Mouse (Mus musculus): ENCODE data around the gene C530008M17Rik.
A peak's percentile ranks its signal among the peaks of the same experiment; 100 is the strongest.

The C530008M17Rik gene

DNA sequence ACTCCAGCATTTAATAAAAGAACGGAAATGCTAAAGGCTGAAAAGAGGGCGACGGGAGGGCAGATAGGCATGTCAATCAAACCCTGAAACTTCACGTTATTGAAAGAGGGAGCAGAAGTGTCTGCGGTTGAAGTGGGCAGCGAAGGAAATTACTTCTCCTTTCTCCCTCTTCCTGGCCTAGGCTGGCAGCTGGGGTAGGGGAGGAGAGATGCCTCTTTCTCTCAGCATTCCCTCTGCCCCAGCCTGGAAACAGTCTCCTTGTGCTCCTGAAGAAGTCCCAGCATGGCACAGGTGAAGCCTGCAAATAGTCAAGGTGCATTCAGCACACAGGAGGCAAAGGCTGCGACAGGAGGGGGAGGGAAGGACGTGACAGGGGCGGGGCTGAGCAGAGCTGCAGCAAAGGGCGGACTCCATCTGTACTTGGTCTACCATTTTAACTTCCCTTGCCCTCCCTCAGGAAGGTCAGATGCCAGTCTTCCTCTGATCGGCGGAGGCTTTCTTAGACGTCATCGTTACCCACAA is 122.8 kb downstream of the C530008M17Rik start:
- DNase-seq, result no peak

DNA sequence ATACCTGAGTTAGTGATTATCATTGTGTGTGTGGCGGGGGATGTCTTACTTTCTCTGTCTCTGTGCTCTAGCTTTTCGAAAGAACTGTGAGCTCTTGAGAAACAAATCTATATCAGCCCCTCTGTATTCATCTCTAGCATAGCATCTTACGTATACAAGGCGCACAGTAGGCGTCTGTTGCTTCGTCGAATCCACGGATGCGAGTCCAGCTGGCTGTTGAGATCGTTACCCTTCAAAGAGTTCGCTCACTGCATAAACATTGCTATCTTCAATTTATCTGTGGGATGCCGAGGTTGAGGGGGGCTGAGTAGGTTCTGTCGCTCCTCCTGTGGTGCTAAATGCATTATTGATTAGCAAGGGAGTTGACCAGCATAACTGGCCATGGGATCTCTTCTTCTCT is 125.6 kb downstream of the C530008M17Rik start:
- no peak for DNase-seq

DNA sequence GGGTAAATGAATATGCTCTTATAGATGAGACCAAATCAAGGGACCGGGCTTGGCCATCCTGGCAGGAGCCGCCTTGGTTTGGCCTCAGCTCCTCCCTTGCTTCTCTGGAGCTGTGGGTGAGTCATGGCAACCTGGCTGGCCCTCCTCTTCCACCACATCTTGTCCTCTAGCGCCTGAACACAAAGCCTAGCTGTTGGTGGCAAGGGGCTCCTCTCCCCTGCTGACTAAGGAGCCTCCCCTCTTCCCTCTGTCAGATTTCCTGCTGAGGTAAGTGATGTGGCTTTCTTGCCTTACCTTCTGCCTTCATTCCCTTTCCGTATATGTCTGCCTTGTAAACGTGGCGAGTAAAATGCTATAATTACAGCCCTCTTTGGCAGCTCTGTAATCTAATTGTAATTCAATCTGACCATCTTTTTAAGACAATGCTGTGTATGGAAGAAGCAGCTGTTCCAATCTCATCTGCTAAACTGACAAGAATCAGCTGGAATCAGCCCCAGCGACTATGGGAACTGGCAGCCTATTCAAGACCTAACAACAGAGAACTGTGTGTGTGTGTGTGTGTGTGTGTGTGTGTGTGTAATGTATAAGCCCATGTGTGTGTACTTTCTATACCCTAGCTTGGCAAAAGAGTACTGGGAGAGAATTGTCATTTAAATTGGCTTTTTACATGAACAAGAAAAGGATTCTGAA is 126.2 kb downstream of the C530008M17Rik start:
- DNase-seq, result no peak

DNA sequence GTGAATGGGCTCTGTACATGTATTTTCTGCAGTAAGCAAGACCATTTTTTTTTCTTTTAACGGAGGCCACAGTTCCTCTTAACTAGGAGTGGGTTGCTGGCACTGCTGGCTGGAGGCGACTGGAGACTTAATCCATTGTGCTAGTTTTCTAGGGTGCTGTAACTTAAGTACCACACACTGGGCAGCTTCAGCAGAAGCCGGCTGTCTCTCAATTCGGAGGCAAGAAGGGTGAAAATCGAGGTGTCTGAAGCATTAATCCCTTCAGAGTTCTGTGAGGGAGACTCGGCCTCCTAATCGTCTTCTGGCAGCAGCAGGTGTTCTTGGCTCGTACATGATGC is 126.8 kb downstream of the C530008M17Rik start:
- no peak for DNase-seq

DNA sequence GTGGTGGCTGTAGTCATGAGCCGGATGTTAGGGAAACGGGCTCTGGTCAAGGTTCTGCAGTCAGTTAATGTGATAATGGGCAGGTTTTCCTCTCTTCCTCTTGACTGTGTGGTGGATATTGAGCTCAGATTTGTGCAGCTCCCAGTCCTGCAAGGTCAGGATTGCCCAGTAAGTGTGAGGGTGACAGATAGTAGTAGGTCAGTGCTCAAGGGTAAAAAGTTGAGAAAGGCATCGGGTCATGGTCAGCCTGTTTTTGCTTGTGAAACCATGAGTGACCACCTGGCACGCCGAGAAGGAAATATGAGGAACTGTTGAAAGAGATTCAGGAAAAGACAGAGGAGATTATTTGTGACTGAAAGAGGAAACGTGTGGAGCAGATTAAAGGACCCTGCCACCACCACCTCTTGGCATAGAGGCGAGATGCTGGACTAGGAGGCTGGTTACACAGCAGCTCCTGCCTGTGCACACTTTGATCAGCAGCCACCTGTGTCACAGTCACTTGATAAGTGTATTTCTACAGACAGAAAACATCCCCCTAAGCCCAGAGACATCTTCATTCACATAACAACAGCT is 127.9 kb downstream of the C530008M17Rik start:
- DNase-seq, result no peak

DNA sequence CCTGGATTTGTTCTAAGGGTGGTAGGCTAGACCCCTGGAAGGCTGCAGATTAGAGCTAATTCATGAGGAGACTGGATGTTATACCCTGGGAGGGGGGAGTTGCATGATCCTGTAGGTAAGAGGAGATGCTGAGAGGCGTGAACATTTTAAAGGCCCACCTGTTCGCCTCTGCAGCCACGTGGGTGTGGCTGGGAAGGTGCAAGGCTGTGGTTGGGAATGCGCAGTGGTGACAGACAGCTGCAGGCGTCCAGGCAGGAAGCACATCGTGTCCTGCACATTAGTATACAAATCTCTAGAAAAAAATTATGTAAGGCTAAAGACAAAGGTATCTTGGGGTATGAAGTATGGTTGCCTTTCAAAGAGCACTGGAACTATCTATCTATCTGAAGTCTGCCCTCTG is 128.7 kb downstream of the C530008M17Rik start:
- no peak for DNase-seq

DNA sequence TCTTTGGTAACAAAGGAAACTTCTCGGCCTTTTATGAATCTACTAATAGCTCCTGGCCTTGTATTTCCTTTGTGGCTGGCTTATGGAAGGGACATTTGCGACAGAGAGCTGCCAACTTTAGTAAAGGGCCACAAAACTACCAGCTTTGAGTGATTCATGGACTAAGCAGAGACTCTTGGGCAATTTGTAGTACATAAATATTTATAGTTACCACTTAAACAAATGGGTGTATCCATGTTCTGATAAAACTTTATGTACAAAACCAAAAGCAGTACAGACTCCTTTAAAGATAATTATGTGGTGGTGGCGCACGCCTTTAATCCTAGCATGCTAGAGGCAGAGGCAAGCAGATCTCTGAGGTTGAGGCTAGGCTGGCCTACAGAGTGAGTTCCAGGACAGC is 133.6 kb downstream of the C530008M17Rik start:
- DNase-seq, result no peak

DNA sequence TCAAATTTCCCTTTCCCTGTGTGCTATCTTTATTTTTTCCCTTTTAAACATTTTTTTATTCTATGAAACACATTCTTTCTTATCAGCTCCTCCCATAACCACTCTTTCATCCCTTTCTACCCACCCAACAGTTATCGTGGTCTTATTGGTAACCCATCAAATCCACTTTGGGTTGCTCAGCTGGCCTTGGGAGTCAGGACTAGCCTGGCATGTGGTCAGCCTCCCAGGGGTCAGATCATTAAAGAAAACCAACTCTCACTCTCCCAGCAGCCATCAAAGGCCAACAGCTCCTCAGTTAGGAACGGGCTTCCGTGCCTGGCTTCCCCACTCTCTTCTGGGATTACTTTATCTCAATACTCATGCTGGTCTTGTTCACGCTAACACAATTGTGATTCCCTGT is 135.0 kb downstream of the C530008M17Rik start:
- no peak for DNase-seq

DNA sequence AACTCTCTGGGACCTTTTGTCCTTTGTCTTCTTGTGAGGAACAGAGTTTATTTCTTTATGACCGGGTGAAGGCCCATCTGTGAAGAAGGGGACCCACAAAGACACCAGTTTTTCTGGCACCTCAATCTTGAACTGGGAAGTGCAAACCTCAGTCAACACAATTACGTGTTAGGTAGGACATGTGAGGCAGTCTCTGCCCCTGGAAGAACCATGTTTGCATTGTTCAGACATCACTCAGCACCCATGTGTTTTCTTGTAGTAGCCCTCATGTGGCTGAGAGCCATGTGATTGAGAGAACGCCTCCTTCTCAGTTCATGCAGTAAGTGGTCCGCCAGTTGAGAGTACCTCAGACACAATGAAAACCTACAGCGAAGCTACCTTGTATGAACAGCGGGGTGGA is 136.4 kb downstream of the C530008M17Rik start:
- no peak for DNase-seq

DNA sequence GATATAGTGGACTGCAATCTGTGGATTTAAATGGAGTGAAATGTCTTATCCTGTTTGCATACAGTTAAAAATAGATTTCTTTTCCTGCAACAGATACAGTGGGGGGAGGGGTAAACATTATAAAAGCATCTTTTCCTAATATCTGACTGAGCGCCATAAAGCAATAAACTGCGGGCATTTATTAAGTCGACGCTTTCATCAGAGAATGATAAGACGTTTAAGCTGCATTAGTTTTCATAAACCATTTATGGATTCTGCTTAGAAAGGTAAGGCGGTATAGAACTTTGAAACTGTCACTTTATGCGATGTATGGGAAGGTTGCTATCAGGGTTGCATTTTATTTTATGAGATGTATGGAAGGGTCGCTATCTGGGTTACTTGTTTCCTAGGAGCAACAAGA is 141.7 kb downstream of the C530008M17Rik start:
- no peak for DNase-seq

DNA sequence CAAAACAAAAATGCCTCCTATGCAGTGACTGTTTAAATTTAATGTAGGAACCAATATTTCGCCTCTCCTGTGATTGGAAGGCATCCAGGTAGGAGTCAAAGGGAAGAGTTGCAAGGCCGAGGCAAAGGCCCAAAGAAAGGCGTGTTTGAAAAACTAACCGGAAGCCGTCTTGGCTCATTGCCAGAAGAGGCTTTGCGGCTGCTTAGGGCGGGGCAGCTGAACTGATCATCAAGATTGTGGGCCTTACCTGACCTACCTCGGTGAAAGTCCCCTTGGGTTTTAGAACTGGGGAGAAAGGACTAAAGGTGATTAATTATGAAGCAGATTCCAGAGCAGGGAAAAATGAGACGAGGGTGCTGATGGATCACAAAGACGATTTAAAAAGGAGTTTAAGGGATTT is 143.2 kb downstream of the C530008M17Rik start:
- DNase-seq, result no peak

DNA sequence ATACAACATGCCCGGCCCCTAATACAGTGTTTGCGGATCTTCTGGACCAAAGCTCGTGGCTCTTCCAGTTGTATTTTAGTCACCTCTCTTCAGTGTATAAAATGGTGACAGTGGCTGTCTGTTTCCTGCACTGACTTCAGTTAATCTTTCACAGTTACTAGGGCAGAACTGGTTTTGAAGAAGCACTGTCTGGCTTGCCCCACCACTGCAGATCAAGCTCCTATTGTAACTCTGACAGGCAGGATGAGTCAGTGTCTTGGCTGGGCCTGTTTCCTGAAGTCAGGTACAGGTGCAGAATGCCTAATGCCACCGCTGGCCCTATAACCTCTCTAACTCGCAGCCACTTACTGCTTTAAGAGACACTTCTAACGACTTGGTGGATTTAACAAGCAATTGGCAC is 152.7 kb downstream of the C530008M17Rik start:
- no peak for DNase-seq

DNA sequence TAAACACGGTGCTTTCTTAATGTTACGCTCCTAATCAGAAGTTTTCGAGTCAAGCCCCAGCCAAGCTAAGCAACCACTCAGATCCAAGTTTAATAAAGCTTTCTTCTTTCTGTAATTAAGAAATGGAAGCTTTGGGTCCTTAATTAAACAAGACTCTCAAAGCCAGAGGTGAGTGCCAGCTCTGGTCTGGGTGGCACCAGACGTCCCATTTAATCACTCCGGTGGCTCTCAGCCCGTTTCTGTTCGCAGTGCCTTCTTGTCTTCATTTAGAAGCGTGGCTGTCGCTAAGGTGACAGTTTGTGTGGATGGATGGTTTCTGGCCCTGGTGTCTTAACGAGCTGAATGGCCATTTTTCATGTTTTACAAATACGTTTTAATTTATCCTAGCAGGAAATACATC is 158.7 kb downstream of the C530008M17Rik start:
- DNase-seq, result no peak

DNA sequence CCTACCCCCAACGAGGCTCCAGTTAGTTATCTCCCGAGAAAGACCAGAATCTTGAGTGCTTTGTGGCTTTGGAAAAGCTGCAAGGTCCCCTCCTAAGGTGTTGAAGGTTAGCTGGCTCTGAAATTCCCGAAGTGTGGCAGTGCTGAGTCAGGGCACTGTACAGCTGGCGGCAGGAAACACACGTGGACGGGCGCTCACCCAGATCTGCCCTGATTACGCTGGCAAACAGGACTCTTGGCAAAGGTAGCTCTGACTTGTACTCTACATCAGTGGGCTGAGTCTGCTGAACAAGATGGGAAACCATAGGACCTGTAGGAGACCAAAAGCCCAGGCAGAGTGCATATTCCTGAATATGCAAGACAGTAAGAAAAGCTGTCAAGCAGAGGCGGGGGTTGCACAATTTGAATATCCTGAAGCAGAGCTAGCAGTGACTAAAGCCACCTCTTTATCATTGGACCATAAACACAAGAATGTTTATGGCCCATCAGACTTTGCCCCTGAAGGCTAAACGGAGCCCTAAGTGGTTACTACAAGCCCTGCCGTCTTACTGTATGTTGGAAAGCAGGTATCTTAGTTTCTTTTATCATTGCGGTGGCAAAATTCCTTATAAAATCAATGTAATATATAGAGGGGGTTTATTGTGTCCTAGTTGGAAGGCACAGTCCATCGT is 159.6 kb downstream of the C530008M17Rik start:
- peak; percentile 71 for DNase-seq

DNA sequence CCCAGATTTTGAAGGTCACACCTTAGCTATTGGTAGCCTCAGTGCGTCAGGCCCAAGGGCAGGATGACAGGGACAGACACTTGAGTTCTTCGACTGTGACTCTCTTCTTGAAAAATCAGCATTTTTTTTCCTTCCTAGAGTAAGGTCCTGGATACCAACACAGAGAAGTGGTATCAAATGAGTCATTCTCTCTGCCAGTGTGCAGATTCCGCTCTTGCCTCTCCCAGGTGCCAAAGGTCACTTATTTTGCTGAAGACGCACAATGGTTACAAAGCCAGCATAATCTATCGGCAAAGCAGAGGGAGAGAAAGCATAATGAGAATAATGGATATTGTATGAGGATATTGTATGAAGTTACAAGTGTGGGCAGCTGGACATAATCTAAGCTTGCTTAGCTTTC is 160.4 kb downstream of the C530008M17Rik start:
- peak; percentile 3 for DNase-seq

DNA sequence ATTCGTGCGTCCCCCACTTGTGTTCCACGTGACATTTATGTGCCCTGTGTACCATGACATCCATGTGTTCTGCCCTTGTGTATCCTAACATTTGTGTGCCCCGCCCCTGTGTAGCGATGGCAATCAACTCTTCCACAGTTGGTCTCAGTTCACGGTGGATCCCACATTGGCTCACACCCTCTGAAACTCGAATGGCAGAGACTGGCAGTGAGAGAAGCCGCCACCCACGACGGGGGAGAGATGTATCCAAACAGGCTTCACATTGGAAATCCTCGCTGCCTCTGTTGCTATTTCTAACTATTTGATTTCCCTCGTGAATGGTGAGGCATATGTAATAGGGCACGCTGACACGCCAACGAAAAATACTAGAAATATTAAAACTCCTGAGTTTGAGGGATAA is 161.4 kb downstream of the C530008M17Rik start:
- DNase-seq, result no peak

DNA sequence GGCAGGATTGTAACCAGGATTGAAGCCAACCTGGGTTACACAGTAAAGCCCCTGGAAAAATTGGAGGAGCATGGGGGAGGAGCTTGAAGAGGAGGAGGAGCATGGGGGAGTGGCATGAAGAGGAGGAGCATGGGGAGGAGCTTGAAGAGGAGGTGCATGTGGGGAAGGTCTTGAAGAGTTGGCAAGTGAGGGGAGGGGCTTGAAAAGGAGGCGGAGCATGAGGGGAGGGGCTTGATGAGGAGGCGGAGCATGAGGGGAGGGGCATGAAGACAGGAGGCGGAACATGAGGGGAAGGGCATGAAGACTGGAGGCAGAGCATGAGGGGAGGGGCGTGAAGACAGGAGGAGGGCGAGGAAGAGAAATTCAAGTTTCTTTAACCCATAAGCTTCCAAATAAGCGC is 162.5 kb downstream of the C530008M17Rik start:
- DNase-seq, result no peak

DNA sequence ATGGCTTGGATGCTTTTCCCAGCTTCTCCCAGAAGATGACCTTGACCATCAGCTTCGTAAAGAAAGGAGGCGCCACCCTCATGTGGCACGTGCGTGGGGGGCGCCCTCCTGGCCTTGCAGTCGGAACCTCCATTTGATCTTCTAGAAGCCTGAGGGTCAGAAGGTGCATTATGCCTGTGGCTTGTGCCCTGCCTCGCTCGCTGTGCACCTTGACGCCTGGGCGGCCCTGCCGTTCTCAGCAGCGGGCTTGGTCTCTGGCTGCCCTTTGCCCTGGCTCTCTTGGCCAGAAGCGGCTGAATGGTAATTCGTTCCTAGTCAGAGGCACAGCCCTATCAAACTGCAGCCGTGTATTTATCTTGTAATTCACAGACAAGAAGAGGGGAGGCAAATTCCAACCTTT is 165.8 kb downstream of the C530008M17Rik start:
- peak; percentile 61 for DNase-seq

DNA sequence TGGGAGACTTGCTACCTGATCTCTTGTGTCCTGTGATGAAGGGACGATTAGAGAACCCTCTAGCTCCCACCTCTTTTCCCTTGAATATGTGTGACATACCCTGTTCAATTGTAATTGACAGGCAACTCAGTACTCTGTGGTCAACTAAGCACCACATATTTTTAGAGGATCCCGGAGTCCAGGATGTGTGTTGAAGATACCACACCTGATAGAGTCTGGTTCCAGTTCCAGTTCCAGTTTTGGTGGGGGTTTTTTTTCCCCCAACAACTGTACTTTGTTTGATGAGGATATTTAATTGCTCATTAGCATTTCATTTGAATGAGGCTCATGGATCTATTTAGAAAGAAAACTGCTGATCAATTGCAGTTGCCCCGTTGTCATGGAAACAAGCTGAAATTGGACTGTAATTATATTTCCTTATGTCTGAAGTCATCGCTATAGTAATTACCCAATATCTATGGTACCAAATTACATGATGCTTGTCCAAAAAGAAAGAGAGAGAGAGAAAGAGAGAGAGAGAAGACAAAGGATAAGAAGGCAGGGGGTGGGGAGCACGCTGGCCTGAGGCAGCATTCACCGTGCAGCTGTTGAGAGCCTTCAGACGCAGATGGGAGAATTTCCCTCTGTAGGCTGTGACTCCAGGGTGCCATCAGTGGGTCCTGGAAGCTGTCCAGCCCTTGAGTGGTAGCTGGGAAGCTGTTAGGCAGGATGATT is 172.4 kb downstream of the C530008M17Rik start:
- DNase-seq, result no peak

DNA sequence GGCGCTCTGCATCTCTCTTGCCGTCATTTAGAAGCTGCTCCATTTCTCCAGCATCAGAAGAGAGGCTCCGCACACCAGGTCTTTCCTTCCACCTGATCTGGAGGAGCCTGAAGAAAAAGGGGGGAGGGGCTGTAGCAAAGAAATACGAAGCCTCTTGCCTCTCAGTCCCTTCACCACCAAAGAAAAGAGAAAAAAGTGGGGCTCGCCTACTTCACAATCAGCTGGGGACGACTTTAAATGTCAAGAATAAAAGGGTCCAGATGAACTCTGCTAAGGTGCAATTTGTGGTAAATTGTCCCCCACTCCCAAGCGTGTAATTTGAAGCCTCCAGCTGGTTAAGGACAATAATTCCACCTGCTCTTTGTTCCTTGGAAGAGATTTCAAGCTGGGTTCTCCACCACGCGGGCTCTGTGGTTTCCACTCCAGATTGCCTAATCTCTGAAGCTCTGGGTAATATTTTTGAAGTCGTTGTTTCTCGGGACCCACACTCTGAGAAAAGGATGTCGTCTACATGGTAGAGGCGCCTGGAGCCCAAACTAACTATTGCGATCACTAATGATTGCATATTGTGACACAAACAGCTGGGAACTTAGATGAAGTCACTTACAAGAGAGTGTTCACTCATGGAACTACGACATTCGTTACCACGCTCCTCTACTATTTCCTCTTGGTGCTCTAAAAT is 176.4 kb downstream of the C530008M17Rik start:
- DNase-seq, result no peak

DNA sequence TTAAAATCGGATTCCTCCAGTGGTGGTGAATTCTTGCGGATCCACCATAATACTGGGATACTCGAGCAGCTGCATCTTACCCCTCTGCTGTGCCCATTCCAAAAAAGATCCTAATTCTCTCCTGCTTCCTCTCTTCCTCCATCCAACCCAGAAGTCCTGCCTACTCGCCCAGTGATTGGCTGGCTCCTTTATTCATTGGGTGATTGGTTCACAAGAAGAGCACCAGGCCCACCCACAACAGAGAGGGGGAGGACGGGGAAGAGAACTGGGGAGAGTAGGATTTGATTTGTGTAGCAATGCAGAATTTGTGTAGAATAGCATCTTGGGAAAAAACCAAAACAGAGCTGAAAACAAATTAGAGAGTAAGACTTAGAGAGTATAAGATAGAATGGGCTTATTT is 180.7 kb downstream of the C530008M17Rik start:
- no peak for DNase-seq

DNA sequence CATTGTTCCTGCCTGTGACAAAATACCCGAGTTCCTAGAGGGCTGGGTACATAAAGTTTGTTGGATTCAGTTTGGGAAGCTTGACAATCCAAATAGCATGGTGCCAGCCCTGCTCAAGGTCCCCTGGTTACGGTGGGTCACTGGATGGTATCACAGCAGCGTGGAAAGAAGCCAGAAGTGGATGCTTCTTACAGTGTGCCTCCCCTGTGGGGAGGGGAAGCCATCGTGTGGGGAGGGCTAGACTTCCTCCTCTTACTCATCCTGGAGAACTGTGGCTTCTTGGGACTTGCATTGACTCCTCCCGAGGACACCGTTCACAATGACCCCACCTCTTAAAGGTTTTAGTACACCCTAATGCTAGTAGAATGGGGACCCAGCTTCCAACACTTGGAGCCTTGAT is 183.5 kb downstream of the C530008M17Rik start:
- no peak for DNase-seq

DNA sequence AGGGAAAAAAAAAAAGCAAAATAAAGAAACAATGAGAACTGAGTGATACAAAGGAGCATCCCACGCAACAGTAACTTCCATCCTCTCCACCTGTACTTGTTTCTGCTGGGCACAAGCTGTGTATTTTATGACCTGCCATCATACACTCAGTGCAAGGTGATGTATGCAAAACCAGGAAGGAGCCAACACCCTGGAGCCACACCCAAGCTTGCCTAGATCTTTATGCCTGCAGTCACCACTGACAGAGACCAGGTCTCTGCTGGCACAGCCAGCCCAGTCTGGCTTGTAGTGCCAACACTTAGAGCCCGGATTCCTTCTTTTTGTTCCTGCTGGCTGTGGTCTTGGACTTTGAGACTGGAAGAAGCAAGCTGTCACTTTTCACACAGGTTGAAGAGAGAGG is 185.5 kb downstream of the C530008M17Rik start:
- DNase-seq, result no peak

Data from kidney, adult 18-20 months (tissue).